Mouse (Mus musculus) midbrain, embryonic 14.5 days (tissue): ENCODE results near the gene Mypop. TPM values are rescaled to one million over a fixed set of nuclear protein-coding genes. Genes with fewer than 3 reads are reported as not detected.

Experiments
- ATAC-seq: fragments of 200-750 bp; cut with Nextera tagmentation; 2 replicates; pipeline ENCODE4 v1.8.0; 2017; ENCODE audit warnings: moderate number of reproducible peaks, moderate library complexity; ENCODE audit not compliant: low FRiP score, low TSS enrichment
- DNase-seq: peaks from one replicate; pipeline ENCODE4 v3.0.0-alpha.2; 2015
- H3K27ac ChIP-seq: fragments of 300-500 bp; sonication (generic); replicated peaks from 2 replicates; pipeline ENCODE4 v1.5.1; 2014; ENCODE audit warnings: mild to moderate bottlenecking, low read depth, low read length, moderate library complexity
- H3K27me3 ChIP-seq: fragments of 300-500 bp; sonication (generic); 2 replicates; pipeline ENCODE4 v1.6.1; 2014; ENCODE audit warnings: low read length, control low read depth, mixed read lengths; ENCODE audit not compliant: control insufficient read depth, insufficient read depth
- H3K36me3 ChIP-seq: fragments of 300-500 bp; sonication (generic); 2 replicates; pipeline ENCODE4 v1.6.1; 2014; ENCODE audit warnings: low read length, control low read depth; ENCODE audit not compliant: control insufficient read depth, insufficient read depth
- H3K4me1 ChIP-seq: fragments of 300-500 bp; sonication (generic); 2 replicates; pipeline ENCODE4 v1.6.1; 2014; ENCODE audit warnings: mild to moderate bottlenecking, antibody characterized with exemption, low read length, control low read depth; ENCODE audit not compliant: control insufficient read depth, insufficient read depth
- H3K4me2 ChIP-seq: fragments of 300-500 bp; sonication (generic); 2 replicates; pipeline ENCODE4 v1.6.1; 2014; ENCODE audit warnings: mild to moderate bottlenecking, low read length, moderate library complexity
- H3K4me3 ChIP-seq: fragments of 300-500 bp; sonication (generic); replicated peaks from 2 replicates; pipeline ENCODE4 v1.5.1; 2014; ENCODE audit warnings: low read depth, low read length
- H3K9ac ChIP-seq: fragments of 300-500 bp; sonication (generic); replicated peaks from 2 replicates; pipeline ENCODE4 v1.6.1; 2014; ENCODE audit warnings: mild to moderate bottlenecking, low read length, moderate library complexity
- H3K9me3 ChIP-seq: fragments of 300-500 bp; sonication (generic); 2 replicates; pipeline ENCODE4 v1.6.1; 2016; ENCODE audit warnings: low read length, control low read depth, mixed read lengths; ENCODE audit not compliant: control insufficient read depth
- WGBS: fragments of 180-500 bp; shearing (Covaris S2); extraction: QIAGEN DNeasy Blood & Tissue Kit; methylation state at CpG from one replicate; pipeline ENCODE4 v1.1.7; 2014; 5-methylcytosine and 5-hydroxymethylcytosine counted together
- polyA plus RNA-seq: library from polyadenylated mRNA; unstranded; fragments of >200 nt; fragmentation: Nextera tagmentation; extraction: Ambion mirVana; gene quantifications from 2 replicates; pipeline ENCODE4 v1.2.1, GENCODE M21; 2014

Mypop gene
- polyA plus RNA-seq, 1 experiment from 2014 or later = 4.2 TPM

GRCm38 (mm10) chr7:18970956-18971355 lies 20.1 kb upstream of the Mypop start:
- Histone ChIP-seq H3K9me3 (no peaks in the 10 kb centered on the region), H3K27me3 (no peaks in the 10 kb centered on the region), H3K36me3 (no peaks in the 10 kb centered on the region), H3K4me2 (no peak overlapping the region), H3K9ac (no peak overlapping the region), H3K4me1 (no peaks in the 10 kb centered on the region), H3K27ac (no peak overlapping the region), H3K4me3 (no peak overlapping the region)
- ATAC-seq (no peak), DNase-seq (no peak)
- 88% methylated on average over 3 of the region's 3 CpGs for WGBS

- Histone ChIP-seq H3K9ac (no peak overlapping the region), H3K4me2 (no peak overlapping the region), H3K27me3 (no peaks in the 10 kb centered on the region), H3K9me3 (no peaks in the 10 kb centered on the region), H3K4me3 (no peak overlapping the region), H3K4me1 (no peaks in the 10 kb centered on the region), H3K36me3 (no peaks in the 10 kb centered on the region), H3K27ac (no peak overlapping the region)
- DNase-seq = no peak
- ATAC-seq = no peak
- 91% methylated on average over 9 of the region's 9 CpGs for WGBS
These were observed 12.7 kb upstream of the Mypop start for GRCm38 (mm10) chr7:18978381-18978780.

- DNase-seq (no peak), ATAC-seq (no peak)
- H3K9me3 ChIP-seq = no peaks in the 10 kb centered on the region
- no peaks in the 10 kb centered on the region for H3K36me3 ChIP-seq
- H3K9ac ChIP-seq = no peak overlapping the region
- H3K27me3 ChIP-seq = no peaks in the 10 kb centered on the region
- peaks cover 6% of the 10 kb centered on the region; the same call in 1 of the 2 replicates for H3K4me1 ChIP-seq
- H3K27ac ChIP-seq = no peak overlapping the region
- H3K4me2 ChIP-seq = no peak overlapping the region
- no peak overlapping the region for H3K4me3 ChIP-seq
- 86% methylated on average over 2 of the region's 2 CpGs for WGBS
These were observed 4.5 kb upstream of the Mypop start for GRCm38 (mm10) chr7:18986503-18986902.

DNA sequence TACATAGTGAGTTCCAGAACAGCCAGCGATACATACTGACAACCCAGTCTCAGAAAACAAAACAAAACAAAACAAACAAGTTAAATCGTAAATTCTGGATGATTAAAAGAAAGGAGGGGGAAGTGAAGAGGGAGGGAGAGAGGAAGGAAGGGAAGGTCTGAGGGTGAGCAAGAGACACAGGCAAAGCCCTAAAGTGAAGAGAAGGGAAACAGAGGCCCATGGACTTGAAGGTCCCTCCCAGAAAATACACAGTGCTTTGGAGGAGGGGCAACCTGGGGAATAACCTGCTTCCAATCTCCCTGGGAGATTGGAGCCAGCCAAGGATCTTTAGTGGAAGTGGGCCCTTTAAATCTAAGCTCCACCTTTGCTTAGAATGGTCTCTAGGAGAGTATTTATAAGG lies 3.9 kb upstream of the Mypop start, which contains the start of gene Nanos2:
Gene Nanos2 (plus strand): TSS at position 301 of the 400 bp plus-strand sequence.
- H3K9me3 ChIP-seq = no peaks in the 10 kb centered on the region
- H3K4me3 ChIP-seq = no peak within 1 kb of the TSS
- no peak within 1 kb of the TSS for H3K9ac ChIP-seq
- no peak within 1 kb of the TSS for H3K4me2 ChIP-seq
- no peaks in the 10 kb centered on the region for H3K36me3 ChIP-seq
- WGBS = 80% methylated on average over 2 of the region's 2 CpGs
- no peak for DNase-seq
- ATAC-seq = no peak
- peaks cover 3% of the 10 kb centered on the region; the same call in 1 of the 2 replicates for H3K27me3 ChIP-seq
- H3K4me1 ChIP-seq = peaks cover 8% of the 10 kb centered on the region; the same call in 1 of the 2 replicates
- no peak within 1 kb of the TSS for H3K27ac ChIP-seq

DNA sequence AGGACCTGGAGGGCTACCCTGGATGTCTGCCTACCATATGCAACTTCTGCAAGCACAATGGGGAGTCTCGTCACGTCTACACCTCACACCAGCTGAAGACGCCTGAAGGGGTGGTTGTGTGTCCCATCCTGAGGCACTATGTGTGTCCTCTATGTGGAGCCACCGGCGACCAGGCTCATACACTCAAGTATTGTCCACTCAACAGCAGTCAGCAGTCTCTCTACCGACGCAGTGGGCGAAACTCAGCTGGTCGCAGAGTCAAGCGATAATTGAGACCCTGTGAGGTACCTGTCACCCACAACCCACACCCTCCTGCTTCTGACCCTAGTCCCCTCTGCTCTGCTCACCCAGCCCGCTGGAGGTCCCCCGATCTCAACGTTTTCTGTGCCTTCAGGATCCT lies 3.3 kb upstream of the Mypop start:
- Histone ChIP-seq H3K36me3 (no peaks in the 10 kb centered on the region), H3K9me3 (no peaks in the 10 kb centered on the region), H3K9ac (no peak overlapping the region), H3K4me2 (no peak overlapping the region), H3K27ac (no peak overlapping the region), H3K27me3 (peaks cover 5% of the 10 kb centered on the region; the same call in 1 of the 2 replicates), H3K4me1 (peaks cover 15% of the 10 kb centered on the region), H3K4me3 (no peak overlapping the region)
- ATAC-seq (no peak), DNase-seq (no peak)
- 77% methylated on average over 13 of the region's 13 CpGs for WGBS

DNA sequence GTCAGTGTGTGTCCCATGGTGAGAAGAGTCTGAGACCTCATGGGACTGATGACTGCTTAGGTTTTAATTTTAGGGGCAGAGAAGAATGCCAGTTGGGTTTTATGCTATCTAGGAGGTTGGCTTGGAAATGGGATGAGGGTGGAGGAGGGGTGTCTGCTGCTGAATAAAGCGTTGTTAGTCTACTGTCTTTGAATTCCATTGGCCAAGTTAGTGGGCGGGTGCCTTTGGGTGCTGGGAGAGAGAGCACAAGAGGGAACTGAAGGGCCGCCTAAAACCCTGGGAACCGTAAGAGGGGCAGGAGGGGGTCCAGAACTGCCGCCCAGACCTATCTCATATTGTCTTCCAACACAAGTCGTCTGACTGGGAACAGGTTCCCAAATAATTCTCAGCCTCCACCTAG lies 2.3 kb upstream of the Mypop start:
- no peaks in the 10 kb centered on the region for H3K36me3 ChIP-seq
- no peak overlapping the region for H3K4me3 ChIP-seq
- WGBS = 72% methylated on average over 6 of the region's 6 CpGs
- H3K4me1 ChIP-seq = peaks cover 23% of the 10 kb centered on the region
- DNase-seq (no peak), ATAC-seq (no peak)
- H3K9ac ChIP-seq = no peak overlapping the region
- H3K27me3 ChIP-seq = peaks cover 11% of the 10 kb centered on the region; the same call in 1 of the 2 replicates
- no peak overlapping the region for H3K4me2 ChIP-seq
- H3K27ac ChIP-seq = no peak overlapping the region
- H3K9me3 ChIP-seq = no peaks in the 10 kb centered on the region

- H3K36me3 ChIP-seq = no peaks in the 10 kb centered on the region
- peaks cover 29% of the 10 kb centered on the region for H3K4me1 ChIP-seq
- WGBS = 2% methylated on average over 5 of the region's 5 CpGs
- peak overlapping the region; percentile 92 for H3K27ac ChIP-seq
- H3K4me2 ChIP-seq = peak overlapping the region; percentile 83
- peak overlapping the region; percentile 46; the same call in 1 of the 2 replicates for H3K9ac ChIP-seq
- H3K27me3 ChIP-seq = peaks cover 11% of the 10 kb centered on the region; the same call in 1 of the 2 replicates
- peak overlapping the region; percentile 59 for H3K4me3 ChIP-seq
- DNase-seq = peak; percentile 76
- no peaks in the 10 kb centered on the region for H3K9me3 ChIP-seq
- no peak for ATAC-seq
These were observed 1.1 kb upstream of the Mypop start for GRCm38 (mm10) chr7:18989995-18990394.

- DNase-seq = peak; percentile 58
- peak; percentile 11; the same call in 1 of the 2 replicates for ATAC-seq
- under 1% methylated on average over 59 of the region's 59 CpGs for WGBS
- H3K27ac ChIP-seq = peak overlapping the region; percentile 92
- no peaks in the 10 kb centered on the region for H3K9me3 ChIP-seq
- peak overlapping the region; percentile 69 for H3K9ac ChIP-seq
- H3K4me1 ChIP-seq = peaks cover 32% of the 10 kb centered on the region
- H3K36me3 ChIP-seq = no peaks in the 10 kb centered on the region
- H3K4me3 ChIP-seq = peak overlapping the region; percentile 59
- H3K4me2 ChIP-seq = peak overlapping the region; percentile 83
- peaks cover 11% of the 10 kb centered on the region; the same call in 1 of the 2 replicates for H3K27me3 ChIP-seq
These were observed 732 bp downstream of the Mypop start for GRCm38 (mm10) chr7:18991660-18992293.

GRCm38 (mm10) chr7:18992294-18992675 lies 1.2 kb downstream of the Mypop start:
- DNase-seq (no peak), ATAC-seq (no peak)
- Histone ChIP-seq H3K27ac (peak overlapping the region; percentile 92; the same call in 1 of the 2 replicates), H3K9me3 (no peaks in the 10 kb centered on the region), H3K4me3 (peak overlapping the region; percentile 59), H3K4me1 (peaks cover 32% of the 10 kb centered on the region), H3K9ac (peak overlapping the region; percentile 69), H3K27me3 (peaks cover 11% of the 10 kb centered on the region; the same call in 1 of the 2 replicates), H3K4me2 (peak overlapping the region; percentile 83), H3K36me3 (no peaks in the 10 kb centered on the region)
- WGBS = 4% methylated on average over 31 of the region's 31 CpGs
